Mouse (Mus musculus): ENCODE measurements at regions not wholly inside any gene's neighbourhood (a gene's known extent, or its start where the extent isn't known, plus 50 kb on each side); places are given as distances from the start of the nearest gene placed in this dataset.
"Not testable (repeated sequence)": the region's sequence is repeated elsewhere in the genome, so short reads cannot be mapped to it uniquely, and the experiment has no call there.

- DNase-seq (ENCODE audit: low spot score in 2 of 2): no peak
These were observed 122.1 kb downstream of the Zfp36l1 start for GRCm38 (mm10) chr12:79990751-79991150.

DNA sequence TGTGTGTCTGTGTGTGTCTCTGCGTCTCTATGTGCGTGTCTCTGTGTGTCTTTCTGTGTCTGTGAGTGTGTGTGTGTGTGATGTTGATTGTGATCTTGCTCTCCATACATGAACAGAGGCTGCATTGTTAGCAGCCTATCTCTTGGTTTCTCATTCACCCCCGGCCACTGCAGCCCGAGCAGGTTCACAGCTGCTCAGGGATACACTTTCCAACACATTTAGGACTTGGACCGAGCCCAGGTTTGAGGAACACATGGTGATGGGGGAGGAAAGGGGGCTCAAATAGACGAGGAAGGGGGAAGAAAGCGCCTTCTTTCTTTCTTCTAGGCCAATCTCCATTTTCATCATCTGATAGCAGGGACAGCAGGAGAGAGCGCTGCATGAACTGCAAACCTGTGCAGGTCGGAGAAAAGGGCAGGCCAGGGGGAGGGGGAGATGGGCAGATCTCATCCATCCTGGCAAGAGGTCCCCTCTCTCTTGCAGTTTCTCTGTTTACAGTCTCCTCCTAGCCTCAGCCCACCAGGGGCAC, 123.2 kb downstream of the Zfp36l1 start:
- DNase-seq (ENCODE audit: low spot score in 2 of 2): no peak

DNA sequence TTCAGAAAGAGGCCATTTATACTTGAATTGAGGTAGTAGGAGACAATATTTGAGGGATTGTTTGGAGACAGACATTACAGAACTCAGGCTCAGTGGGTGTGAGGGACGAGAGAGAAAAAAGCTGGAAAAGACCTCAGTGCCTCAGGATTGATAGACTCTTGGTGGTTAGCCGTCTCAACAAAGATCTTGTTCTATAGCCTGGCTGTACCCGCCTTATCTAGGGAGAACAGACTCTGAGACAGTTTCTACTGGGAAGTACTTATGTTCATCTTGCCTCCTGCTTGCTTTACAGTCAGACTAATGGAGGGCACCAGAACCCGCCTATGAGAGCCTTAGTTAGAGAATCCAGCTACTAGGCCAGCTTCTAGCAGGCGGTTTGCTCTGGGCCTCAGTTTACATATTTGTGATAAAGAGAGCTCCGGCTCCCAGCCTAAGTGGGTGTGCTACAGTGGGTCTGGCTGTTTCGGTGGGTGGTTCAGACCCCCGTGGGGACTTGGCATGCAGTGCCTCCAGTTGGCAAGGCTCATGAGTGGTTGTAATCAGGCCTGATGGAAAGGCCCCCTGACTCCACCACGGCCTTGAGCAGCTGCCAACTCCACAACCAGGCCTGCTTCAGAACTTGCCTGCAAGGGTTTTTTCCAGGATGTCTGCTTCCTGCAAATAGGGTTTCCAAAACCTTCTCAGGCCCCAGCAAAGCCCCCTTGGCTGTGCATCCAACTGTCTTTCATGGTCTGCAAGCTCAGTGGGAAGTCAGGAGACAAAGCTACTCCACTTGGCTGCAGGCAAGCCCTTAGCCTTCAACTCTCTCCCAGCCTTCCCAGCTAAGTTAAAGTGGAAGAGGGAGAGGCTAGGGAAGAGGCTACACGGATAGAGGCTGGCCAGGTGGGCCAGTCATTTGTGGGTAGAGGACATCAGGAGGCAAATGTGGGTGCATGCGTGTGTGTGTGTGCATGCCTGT, 124.1 kb downstream of the Zfp36l1 start:
- DNase-seq (ENCODE audit: low spot score in 2 of 2): no peak

DNA sequence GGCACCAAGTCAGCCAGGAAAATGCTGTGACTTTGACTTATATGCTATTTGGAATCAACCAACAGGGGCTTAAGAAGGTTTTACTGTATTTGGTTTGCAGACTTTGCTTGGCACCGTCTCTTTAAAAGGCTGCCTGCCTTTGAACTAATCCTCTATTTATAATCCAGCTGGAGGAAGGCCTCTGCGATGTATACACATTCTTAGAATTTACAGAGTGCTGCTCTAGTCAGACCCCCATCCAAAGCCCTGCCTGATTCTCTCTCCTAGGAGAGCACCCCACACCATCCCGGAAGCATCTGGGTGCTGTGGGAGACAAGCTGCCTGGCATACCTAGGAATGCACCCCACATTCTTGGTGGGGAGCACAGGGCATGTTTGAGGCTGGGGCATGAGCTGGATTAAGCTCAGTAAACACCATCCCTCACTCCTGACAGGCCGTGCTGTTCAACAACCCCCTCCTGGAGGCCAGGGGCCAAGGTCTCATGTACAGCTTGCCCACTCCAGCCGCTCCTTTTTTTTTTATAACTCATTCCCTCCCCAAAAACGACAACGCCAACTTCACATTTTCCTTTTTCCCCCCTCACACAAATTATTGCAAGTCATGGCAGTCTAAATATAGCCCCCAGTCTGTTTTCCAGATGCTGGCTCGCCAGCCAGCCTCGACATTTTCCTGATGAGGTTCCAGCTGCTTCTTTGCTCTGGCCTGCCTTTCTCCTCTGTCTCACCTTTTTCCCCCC, 126.4 kb downstream of the Zfp36l1 start:
- DNase-seq (ENCODE audit: low spot score in 2 of 2): no peak

DNA sequence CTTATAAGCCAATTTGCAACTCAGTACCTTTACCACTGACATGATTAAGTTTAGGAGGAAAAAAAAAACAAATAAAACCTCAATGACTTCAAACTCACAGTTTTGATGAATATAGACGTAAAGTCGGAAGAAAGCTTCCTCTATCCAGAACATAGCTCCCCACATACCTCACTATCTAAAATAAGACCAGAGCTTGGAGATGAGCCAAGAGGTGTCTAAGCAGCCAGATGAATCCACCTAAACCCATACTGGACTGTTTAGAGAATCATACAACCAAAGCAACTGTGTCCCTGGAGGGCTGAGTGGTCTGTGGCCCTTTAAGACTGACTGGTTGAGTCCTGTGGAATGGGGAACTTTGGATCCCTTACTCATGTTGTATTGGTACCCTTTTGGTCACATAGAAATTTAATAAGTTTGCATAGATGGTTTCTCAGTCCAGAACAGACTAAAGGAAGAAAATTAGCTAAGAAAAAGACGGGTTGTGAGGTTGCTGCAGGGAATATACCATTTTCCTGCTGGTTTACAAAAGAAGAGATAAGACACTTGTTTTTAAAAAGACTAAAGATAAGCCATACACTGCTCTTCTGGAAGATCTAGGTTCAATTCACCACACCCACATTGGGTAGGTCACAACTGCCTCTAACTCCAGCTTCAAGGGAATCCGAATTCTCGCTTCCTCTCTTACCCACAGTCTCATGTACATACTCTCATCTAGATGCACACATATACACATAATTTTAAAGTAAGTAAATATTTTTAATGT, 127.6 kb downstream of the Zfp36l1 start:
- DNase-seq (ENCODE audit: low spot score in 2 of 2): no peak

GRCm38 (mm10) chr12:79984025-79984790, 128.6 kb downstream of the Zfp36l1 start:
- DNase-seq (ENCODE audit: low spot score in 2 of 2): no peak

DNA sequence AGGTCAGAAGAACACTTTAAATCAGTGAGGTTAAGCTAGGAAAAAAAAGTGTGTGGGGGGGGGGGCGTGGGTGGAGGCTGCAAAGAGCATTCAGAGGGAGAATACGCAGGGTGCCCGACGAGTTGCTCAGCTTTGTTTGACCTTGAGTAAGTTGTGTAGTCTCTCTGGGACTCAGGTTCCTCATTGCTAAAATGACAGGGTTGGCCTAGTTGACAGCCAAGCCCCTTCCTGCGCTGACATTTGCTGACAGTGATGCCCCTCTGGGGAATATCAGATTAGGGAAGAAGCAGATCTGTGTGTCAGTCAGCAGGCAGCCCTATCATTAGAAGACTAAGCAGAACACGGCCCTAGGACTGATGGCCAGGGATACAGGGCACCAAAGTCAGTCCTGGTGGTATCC, 129.6 kb downstream of the Zfp36l1 start:
- DNase-seq (ENCODE audit: low spot score in 2 of 2): no peak

- not testable (repeated sequence) for DNase-seq (ENCODE audit: low spot score in 2 of 2)
These were observed 130.3 kb downstream of the Zfp36l1 start for GRCm38 (mm10) chr12:79982497-79982896.

DNA sequence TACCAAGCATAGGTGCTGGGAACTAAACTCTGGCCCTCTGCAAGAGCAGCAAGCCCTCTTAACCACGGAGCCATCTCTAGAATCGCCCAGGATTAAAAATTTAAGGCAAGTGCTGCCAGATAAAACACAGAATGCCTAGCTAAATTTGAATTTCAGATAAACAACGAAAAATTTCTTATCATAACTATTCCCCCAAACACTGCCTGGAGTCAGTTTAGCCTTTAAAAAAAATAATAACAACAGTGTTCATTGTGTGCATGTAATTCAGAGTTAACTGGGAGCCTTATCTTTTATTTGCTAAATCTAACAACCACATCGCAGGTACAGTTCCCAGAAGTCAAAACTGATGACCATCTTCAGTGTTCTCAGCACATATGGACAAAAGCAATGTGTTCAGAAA, 132.1 kb downstream of the Zfp36l1 start:
- no peak for DNase-seq (ENCODE audit: low spot score in 2 of 2)

DNA sequence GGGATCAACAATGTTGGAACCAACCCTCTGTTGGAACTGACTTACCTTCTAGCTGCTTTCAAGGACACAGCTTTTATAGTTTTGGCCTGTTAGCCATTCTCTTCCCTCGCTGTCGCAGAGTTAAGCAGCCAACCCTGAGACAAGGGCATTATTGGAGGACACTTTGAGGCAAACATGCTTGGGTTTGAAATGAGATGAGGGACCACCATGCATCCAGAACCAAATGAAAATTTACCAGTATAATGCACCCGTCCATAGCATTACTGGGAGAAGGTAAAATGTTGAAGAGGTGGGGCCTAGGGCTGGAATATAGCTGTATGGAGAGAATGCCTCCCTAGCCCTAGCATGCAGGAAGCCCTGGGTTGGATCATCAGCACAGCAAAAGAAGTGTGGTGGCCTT, 135.7 kb downstream of the Zfp36l1 start:
- no peak for DNase-seq (ENCODE audit: low spot score in 2 of 2)

- DNase-seq (ENCODE audit: low spot score in 2 of 2): no peak
These were observed 137.2 kb downstream of the Zfp36l1 start for GRCm38 (mm10) chr12:79975466-79976239.

- DNase-seq (ENCODE audit: low spot score in 2 of 2): no peak
These were observed 137.8 kb downstream of the Zfp36l1 start for GRCm38 (mm10) chr12:79975050-79975449.

GRCm38 (mm10) chr12:79974530-79974929, 138.3 kb downstream of the Zfp36l1 start:
- DNase-seq (ENCODE audit: low spot score in 2 of 2): no peak

- DNase-seq (ENCODE audit: low spot score in 2 of 2): no peak
These were observed 139.1 kb downstream of the Zfp36l1 start for GRCm38 (mm10) chr12:79973566-79974230.

- DNase-seq (ENCODE audit: low spot score in 2 of 2): no peak
These were observed 141.8 kb downstream of the Zfp36l1 start for GRCm38 (mm10) chr12:79970981-79971390.

DNA sequence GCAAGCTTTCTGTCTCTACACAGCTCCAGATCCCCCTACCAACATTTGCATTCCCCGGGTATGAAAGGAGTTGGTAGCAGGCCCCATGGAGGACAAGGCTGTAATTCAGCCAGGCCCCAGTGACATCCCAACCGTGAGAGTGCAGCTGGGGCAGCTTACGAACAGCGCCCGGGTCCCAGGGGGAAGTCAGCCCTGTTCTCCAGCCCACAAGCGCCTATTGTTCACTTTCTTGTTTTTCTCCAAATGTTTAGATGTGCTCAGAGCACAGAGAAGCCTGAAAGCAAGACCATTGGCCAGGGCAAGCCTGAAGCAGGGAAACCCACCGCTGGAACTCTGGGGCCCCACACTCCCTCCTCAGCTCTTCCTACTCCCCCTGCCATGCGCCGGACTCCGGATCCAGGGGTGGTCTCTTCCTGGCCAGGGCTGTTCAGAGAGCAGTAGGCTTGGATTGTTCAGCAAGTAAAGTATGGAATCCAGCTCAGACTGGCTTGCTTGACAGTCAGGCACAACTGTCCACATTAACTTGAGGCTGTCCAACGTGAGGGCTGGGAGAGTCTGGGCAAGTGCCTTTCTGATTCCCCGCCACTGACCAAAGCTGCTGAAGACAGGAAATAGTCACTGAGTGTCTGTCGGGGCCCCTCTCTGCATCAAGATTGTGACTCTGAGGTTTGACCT, 142.4 kb downstream of the Zfp36l1 start:
- DNase-seq (ENCODE audit: low spot score in 2 of 2): no peak

GRCm38 (mm10) chr12:79969346-79970226, 143.2 kb downstream of the Zfp36l1 start:
- no peak for DNase-seq (ENCODE audit: low spot score in 2 of 2)

- DNase-seq (ENCODE audit: low spot score in 2 of 2): no peak
These were observed 144.1 kb downstream of the Zfp36l1 start for GRCm38 (mm10) chr12:79968676-79969075.

Measured in thymus, postnatal 10 days (tissue).